Comparison of ENCODE assay signal across 21 mouse cellular contexts in the genomic region with DNA sequence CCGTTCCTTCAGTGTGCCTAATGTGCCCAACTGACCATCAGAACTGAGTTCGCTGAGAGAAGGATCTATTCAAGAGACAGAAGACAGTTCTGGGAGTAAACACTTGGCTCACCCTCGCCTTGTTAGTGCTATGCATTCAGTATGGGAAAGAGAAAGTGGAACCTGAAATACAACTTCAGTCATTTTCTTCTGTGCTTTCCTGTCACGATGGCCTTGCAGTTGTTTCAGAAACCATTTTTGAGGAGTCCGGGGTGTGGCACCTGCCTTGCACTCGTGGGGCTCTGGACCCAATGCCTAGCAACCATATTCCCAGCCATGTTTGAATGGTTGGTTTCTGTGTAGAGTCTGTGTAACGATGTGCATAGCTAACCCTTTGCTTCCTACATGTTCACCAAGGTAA.
"Had no signal": no experiment of that assay in that cellular context is flagged by ENCODE, and none has a peak within 500 bp of the region (broad histone marks: within the 10 kb centered on the region; RNA-seq: fewer than 3 reads in every experiment).

No protein-coding gene starts in this region.

- H3K27me3 ChIP-seq: limb, embryonic 13.5 days; liver, embryonic 12.5 days; liver, embryonic 15.5 days; lung, embryonic 15.5 days; megakaryocyte, embryonic 14.5 days; midbrain, embryonic 13.5 days; neural tube, embryonic 12.5 days; neural tube, embryonic 15.5 days; stomach, embryonic 15.5 days had no signal

- H3K9ac ChIP-seq: limb, embryonic 13.5 days; liver, embryonic 12.5 days; liver, embryonic 15.5 days; lung, embryonic 15.5 days; midbrain, embryonic 13.5 days; neural tube, embryonic 12.5 days; neural tube, embryonic 15.5 days; stomach, embryonic 15.5 days had no signal

- H3K4me1 ChIP-seq: liver, embryonic 12.5 days; liver, embryonic 15.5 days; stomach, embryonic 15.5 days had no signal

- H3K36me3 ChIP-seq: limb, embryonic 10.5 days; liver, embryonic 12.5 days; liver, embryonic 15.5 days; lung, embryonic 15.5 days; neural tube, embryonic 12.5 days; neural tube, embryonic 15.5 days; stomach, embryonic 15.5 days had no signal

- H3K27ac ChIP-seq: layer of hippocampus, adult 2 months; limb, embryonic 10.5 days; limb, embryonic 13.5 days; liver, embryonic 12.5 days; liver, embryonic 15.5 days; midbrain, embryonic 10.5 days; midbrain, embryonic 13.5 days; neural tube, embryonic 12.5 days; neural tube, embryonic 15.5 days; stomach, embryonic 15.5 days had no signal

- H3K4me3 ChIP-seq: layer of hippocampus, adult 2 months; limb, embryonic 10.5 days; limb, embryonic 13.5 days; liver, embryonic 12.5 days; liver, embryonic 15.5 days; lung, embryonic 15.5 days; megakaryocyte, embryonic 14.5 days; midbrain, embryonic 10.5 days; midbrain, embryonic 13.5 days; neural tube, embryonic 12.5 days; neural tube, embryonic 15.5 days; stomach, embryonic 15.5 days had no signal

- DNase-seq: kidney, postnatal 14 days; kidney, postnatal 4 days; layer of hippocampus, adult 9-11 months; liver; lung, postnatal 10 days; right cerebral cortex, postnatal 14 days; spleen, adult 18-20 months; thymus, adult 18-20 months; thymus, postnatal 36 days had no signal
